Mouse (Mus musculus): ENCODE measurements around the gene Mgat2. TPM values are rescaled to one million over a fixed set of nuclear protein-coding genes. Genes with fewer than 3 reads are reported as not detected.

Mgat2 gene
- polyA plus RNA-seq, 1 experiment, result 16.4 TPM

GRCm38 (mm10) chr12:69208520-69208919 lies 24.6 kb downstream of the Mgat2 start:
- Histone ChIP-seq H3K4me1 (ENCODE audit: control insufficient read depth, insufficient read depth, low read length) (no peaks in the 10 kb centered on the region), H3K4me3 (replicated peaks; ENCODE audit: extremely low read depth, low read depth, low read length) (no peak overlapping the region)
- 88% methylated on average over 2 of the region's 2 CpGs for WGBS

GRCm38 (mm10) chr12:69210056-69210979 lies 26.4 kb downstream of the Mgat2 start:
- Histone ChIP-seq H3K4me3 (replicated peaks; ENCODE audit: extremely low read depth, low read depth, low read length) (no peak overlapping the region), H3K4me1 (ENCODE audit: control insufficient read depth, insufficient read depth, low read length) (no peaks in the 10 kb centered on the region)
- no peak for TF ChIP-seq POLR2A (IDR thresholded peaks at IDR 0.05; ENCODE audit: borderline replicate concordance, extremely low read depth, low read depth, low read length)
- TF ChIP-seq CTCF (IDR thresholded peaks at IDR 0.05; ENCODE audit: insufficient read depth, low read length), result no peak
- 94% methylated on average over 18 of the region's 18 CpGs for WGBS
- no peak for DNase-seq

More at GRCm38 (mm10) chr12:69208520-69208919, 24.6 kb downstream of the Mgat2 start:
- no peak for DNase-seq
- TF ChIP-seq CTCF (IDR thresholded peaks at IDR 0.05; ENCODE audit: insufficient read depth, low read length), result no peak
- no peak for TF ChIP-seq POLR2A (IDR thresholded peaks at IDR 0.05; ENCODE audit: borderline replicate concordance, extremely low read depth, low read depth, low read length)

GRCm38 (mm10) chr12:69211057-69211456 lies 27.1 kb downstream of the Mgat2 start:
- TF ChIP-seq POLR2A (IDR thresholded peaks at IDR 0.05; ENCODE audit: borderline replicate concordance, extremely low read depth, low read depth, low read length) (no peak), CTCF (IDR thresholded peaks at IDR 0.05; ENCODE audit: insufficient read depth, low read length) (0 out of 2 replicates have a peak, but pooled peaks have one; percentile 2)
- no peaks in the 10 kb centered on the region for H3K4me1 ChIP-seq (ENCODE audit: control insufficient read depth, insufficient read depth, low read length)
- H3K4me3 ChIP-seq (replicated peaks; ENCODE audit: extremely low read depth, low read depth, low read length), result no peak overlapping the region
- 60% methylated on average over 5 of the region's 5 CpGs for whole genome bisulfite sequencing
- no peak for DNase-seq

GRCm38 (mm10) chr12:69213186-69213777 lies 29.3 kb downstream of the Mgat2 start:
- TF ChIP-seq CTCF (IDR thresholded peaks at IDR 0.05; ENCODE audit: insufficient read depth, low read length) (no peak), POLR2A (IDR thresholded peaks at IDR 0.05; ENCODE audit: borderline replicate concordance, extremely low read depth, low read depth, low read length) (no peak)
- WGBS, result 91% methylated on average over 13 of the region's 13 CpGs
- no peaks in the 10 kb centered on the region for H3K4me1 ChIP-seq (ENCODE audit: control insufficient read depth, insufficient read depth, low read length)
- no peak for DNase-seq
- H3K4me3 ChIP-seq (replicated peaks; ENCODE audit: extremely low read depth, low read depth, low read length), result no peak overlapping the region

GRCm38 (mm10) chr12:69214393-69214792 lies 30.4 kb downstream of the Mgat2 start:
- no peak for DNase-seq
- TF ChIP-seq POLR2A (IDR thresholded peaks at IDR 0.05; ENCODE audit: borderline replicate concordance, extremely low read depth, low read depth, low read length) (no peak), CTCF (IDR thresholded peaks at IDR 0.05; ENCODE audit: insufficient read depth, low read length) (no peak)
- WGBS, result 86% methylated on average over 7 of the region's 7 CpGs
- no peak overlapping the region for H3K4me3 ChIP-seq (replicated peaks; ENCODE audit: extremely low read depth, low read depth, low read length)
- H3K4me1 ChIP-seq (ENCODE audit: control insufficient read depth, insufficient read depth, low read length), result no peaks in the 10 kb centered on the region

- no peak overlapping the region for H3K4me3 ChIP-seq (replicated peaks; ENCODE audit: extremely low read depth, low read depth, low read length)
- no peaks in the 10 kb centered on the region for H3K4me1 ChIP-seq (ENCODE audit: control insufficient read depth, insufficient read depth, low read length)
- no peak for DNase-seq
- no peak for TF ChIP-seq CTCF (IDR thresholded peaks at IDR 0.05; ENCODE audit: insufficient read depth, low read length)
- no peak for TF ChIP-seq POLR2A (IDR thresholded peaks at IDR 0.05; ENCODE audit: borderline replicate concordance, extremely low read depth, low read depth, low read length)
- WGBS, result 69% methylated on average over 3 of the region's 3 CpGs
Measured at GRCm38 (mm10) chr12:69215000-69215785, 31.2 kb downstream of the Mgat2 start.

- WGBS, result 93% methylated on average over 7 of the region's 7 CpGs
- DNase-seq, result no peak
- TF ChIP-seq CTCF (IDR thresholded peaks at IDR 0.05; ENCODE audit: insufficient read depth, low read length) (no peak), POLR2A (IDR thresholded peaks at IDR 0.05; ENCODE audit: borderline replicate concordance, extremely low read depth, low read depth, low read length) (no peak)
- H3K4me3 ChIP-seq (replicated peaks; ENCODE audit: extremely low read depth, low read depth, low read length), result no peak overlapping the region
- H3K4me1 ChIP-seq (ENCODE audit: control insufficient read depth, insufficient read depth, low read length), result no peaks in the 10 kb centered on the region
Measured at GRCm38 (mm10) chr12:69216587-69216986, 32.6 kb downstream of the Mgat2 start.

- no peak for TF ChIP-seq POLR2A (IDR thresholded peaks at IDR 0.05; ENCODE audit: borderline replicate concordance, extremely low read depth, low read depth, low read length)
- no peak for TF ChIP-seq CTCF (IDR thresholded peaks at IDR 0.05; ENCODE audit: insufficient read depth, low read length)
- 91% methylated on average over 19 of the region's 19 CpGs for whole genome bisulfite sequencing
- no peak for DNase-seq
- H3K4me3 ChIP-seq (replicated peaks; ENCODE audit: extremely low read depth, low read depth, low read length), result no peak overlapping the region
- no peaks in the 10 kb centered on the region for H3K4me1 ChIP-seq (ENCODE audit: control insufficient read depth, insufficient read depth, low read length)
Measured at GRCm38 (mm10) chr12:69220613-69221277, 36.8 kb downstream of the Mgat2 start.
